9 mouse cellular contexts compared by ENCODE assay signal in genomic region chr7:92125886-92126285, GRCm38 (mm10).
DNase-seq lines count a peak whose midpoint lies in the region; ATAC-seq and TF ChIP-seq lines count a peak whose summit lies in the region.
"Had no signal": no experiment of that assay in that cellular context is flagged by ENCODE, and none has a peak within 500 bp of the region (broad histone marks: within the 10 kb centered on the region; RNA-seq: fewer than 3 reads in every experiment).

No protein-coding gene starts in this region.

- DNase-seq in hindbrain, embryonic 14.5 days (ENCODE audit: low spot score) = peak; percentile 55
- no peak for DNase-seq in hindbrain, embryonic 11.5 days (ENCODE audit: low spot score)
- peak; percentile 89 for DNase-seq in brain, embryonic 14.5 days (ENCODE audit: low read depth)
- DNase-seq in cerebellum, postnatal 4 days (ENCODE audit: low spot score in 2 of 2) = peak; percentile 24 to 63
- peak; percentile 16 for DNase-seq in mesoderm, embryonic 11.5 days (ENCODE audit: low read depth, low spot score)
- DNase-seq in layer of hippocampus, postnatal 36 days = no peak
- no peak for DNase-seq in kidney, adult 8-10 months
- no peak for DNase-seq in c-Kit-positive CD71-positive TER-119-positive erythroid progenitor cells, embryonic 14.5 days (ENCODE audit: low spot score)
- DNase-seq: lung, postnatal 14 days had no signal

- H3K27ac ChIP-seq in hindbrain, embryonic 14.5 days = no peak overlapping the region
- no peak overlapping the region for H3K27ac ChIP-seq in hindbrain, embryonic 11.5 days (ENCODE audit: low read depth, low read length)

- no peak overlapping the region for H3K4me2 ChIP-seq in hindbrain, embryonic 14.5 days (replicated peaks)
- no peak overlapping the region for H3K4me2 ChIP-seq in hindbrain, embryonic 11.5 days (replicated peaks; ENCODE audit: low read depth, low read length)

- H3K36me3 ChIP-seq in hindbrain, embryonic 14.5 days (replicated peaks; ENCODE audit: control insufficient read depth, insufficient read depth) = no peaks in the 10 kb centered on the region
- no peaks in the 10 kb centered on the region for H3K36me3 ChIP-seq in hindbrain, embryonic 11.5 days (ENCODE audit: control insufficient read depth, insufficient read depth, low read length)

- TF ChIP-seq CTCF in brain, embryonic 14.5 days (IDR thresholded peaks at IDR 0.05; ENCODE audit: borderline replicate concordance, extremely low read depth, insufficient read depth, insufficient read length) = no peak

- no peak for ATAC-seq in hindbrain, embryonic 14.5 days (ENCODE audit: low FRiP score)
- ATAC-seq in hindbrain, embryonic 11.5 days (ENCODE audit: low FRiP score) = no peak

- no peaks in the 10 kb centered on the region for H3K27me3 ChIP-seq in hindbrain, embryonic 14.5 days (ENCODE audit: control insufficient read depth, insufficient read depth, low read length)
- H3K27me3 ChIP-seq in hindbrain, embryonic 11.5 days (ENCODE audit: control insufficient read depth, insufficient read depth, low read length) = no peaks in the 10 kb centered on the region

- no peaks in the 10 kb centered on the region for H3K4me1 ChIP-seq in hindbrain, embryonic 14.5 days (replicated peaks; ENCODE audit: control insufficient read depth, insufficient read depth, low read length)
- H3K4me1 ChIP-seq in hindbrain, embryonic 11.5 days (replicated peaks; ENCODE audit: control insufficient read depth, insufficient read depth, low read length) = no peaks in the 10 kb centered on the region

- 45% methylated on average over 3 of the region's 3 CpGs for WGBS in hindbrain, embryonic 14.5 days
- WGBS in hindbrain, embryonic 11.5 days = 74% methylated on average over 3 of the region's 3 CpGs

- no peaks in the 10 kb centered on the region for H3K9me3 ChIP-seq in hindbrain, embryonic 14.5 days (ENCODE audit: control insufficient read depth, low read length)
- no peaks in the 10 kb centered on the region for H3K9me3 ChIP-seq in hindbrain, embryonic 11.5 days (ENCODE audit: control insufficient read depth, low read length)

- H3K4me3 ChIP-seq in hindbrain, embryonic 14.5 days (replicated peaks; ENCODE audit: low read length) = no peak overlapping the region
- H3K4me3 ChIP-seq in hindbrain, embryonic 11.5 days (ENCODE audit: low read depth, low read length) = no peak overlapping the region

- no peak overlapping the region for H3K9ac ChIP-seq in hindbrain, embryonic 14.5 days
- H3K9ac ChIP-seq in hindbrain, embryonic 11.5 days (ENCODE audit: low read depth, low read length) = no peak overlapping the region

- TF ChIP-seq POLR2A in brain, embryonic 14.5 days (IDR thresholded peaks at IDR 0.05; ENCODE audit: borderline replicate concordance, extremely low read depth, insufficient read depth, insufficient read length, poor library complexity, severe bottlenecking) = no peak

Comparison
In these comparisons a context has a peak if more than half of its experiments do, and no peak if none do; other contexts are left out.
1. DNase-seq: peak in hindbrain, embryonic 14.5 days (single experiment), brain, embryonic 14.5 days (single experiment), cerebellum, postnatal 4 days (2 of 2) and mesoderm, embryonic 11.5 days (single experiment); none in hindbrain, embryonic 11.5 days (single experiment), layer of hippocampus, postnatal 36 days (0 of 2), kidney, adult 8-10 months (0 of 2) and c-Kit-positive CD71-positive TER-119-positive erythroid progenitor cells, embryonic 14.5 days (single experiment).